Mouse (Mus musculus): ENCODE results near the gene Kctd13. TPM values are rescaled to one million over a fixed set of nuclear protein-coding genes. Genes with fewer than 3 reads are reported as not detected.

Kctd13 gene
- polyA plus RNA-seq, 1 experiment from 2014 or later = 35.6 TPM

- Histone ChIP-seq H3K4me3 (ENCODE audit: low read depth, low read length) (no peak overlapping the region), H3K4me1 (ENCODE audit: control insufficient read depth, insufficient read depth, low read length) (peaks cover 6% of the 10 kb centered on the region; the same call in 1 of the 2 replicates), H3K9me3 (ENCODE audit: control insufficient read depth, low read length) (no peaks in the 10 kb centered on the region), H3K36me3 (ENCODE audit: control insufficient read depth, insufficient read depth, low read length) (0 out of 2 replicates have a peak, but pooled peaks cover 6% of the 10 kb centered on the region), H3K27me3 (ENCODE audit: control insufficient read depth, insufficient read depth, low read length) (no peaks in the 10 kb centered on the region), H3K9ac (ENCODE audit: low read length) (no peak overlapping the region), H3K4me2 (ENCODE audit: low read depth) (no peak overlapping the region), H3K27ac (ENCODE audit: low read depth, low read length) (no peak overlapping the region)
- 91% methylated on average over 2 of the region's 2 CpGs for WGBS
- DNase-seq (ENCODE audit: low spot score) = no peak
- ATAC-seq (ENCODE audit: insufficient read depth, low FRiP score, low TSS enrichment) = no peak
These were observed 52.9 kb downstream of the Kctd13 start for GRCm38 (mm10) chr7:126981601-126982000.

GRCm38 (mm10) chr7:126982054-126982453, 53.4 kb downstream of the Kctd13 start:
- ATAC-seq (ENCODE audit: insufficient read depth, low FRiP score, low TSS enrichment) (no peak), DNase-seq (ENCODE audit: low spot score) (no peak)
- Histone ChIP-seq H3K36me3 (ENCODE audit: control insufficient read depth, insufficient read depth, low read length) (0 out of 2 replicates have a peak, but pooled peaks cover 6% of the 10 kb centered on the region), H3K27ac (ENCODE audit: low read depth, low read length) (no peak overlapping the region), H3K27me3 (ENCODE audit: control insufficient read depth, insufficient read depth, low read length) (no peaks in the 10 kb centered on the region), H3K9me3 (ENCODE audit: control insufficient read depth, low read length) (no peaks in the 10 kb centered on the region), H3K4me3 (ENCODE audit: low read depth, low read length) (no peak overlapping the region), H3K4me2 (ENCODE audit: low read depth) (no peak overlapping the region), H3K9ac (ENCODE audit: low read length) (no peak overlapping the region), H3K4me1 (ENCODE audit: control insufficient read depth, insufficient read depth, low read length) (peaks cover 3% of the 10 kb centered on the region; the same call in 1 of the 2 replicates)
- WGBS = 94% methylated on average over 4 of the region's 4 CpGs

- no peak for ATAC-seq (ENCODE audit: insufficient read depth, low FRiP score, low TSS enrichment)
- Histone ChIP-seq H3K27me3 (ENCODE audit: control insufficient read depth, insufficient read depth, low read length) (no peaks in the 10 kb centered on the region), H3K36me3 (ENCODE audit: control insufficient read depth, insufficient read depth, low read length) (0 out of 2 replicates have a peak, but pooled peaks cover 6% of the 10 kb centered on the region), H3K4me1 (ENCODE audit: control insufficient read depth, insufficient read depth, low read length) (no peaks in the 10 kb centered on the region), H3K9ac (ENCODE audit: low read length) (no peak overlapping the region), H3K4me3 (ENCODE audit: low read depth, low read length) (no peak overlapping the region), H3K9me3 (ENCODE audit: control insufficient read depth, low read length) (no peaks in the 10 kb centered on the region), H3K27ac (ENCODE audit: low read depth, low read length) (no peak overlapping the region), H3K4me2 (ENCODE audit: low read depth) (no peak overlapping the region)
- WGBS = 87% methylated on average over 7 of the region's 7 CpGs
- DNase-seq (ENCODE audit: low spot score) = no peak
These were observed 54.4 kb downstream of the Kctd13 start for GRCm38 (mm10) chr7:126983113-126983512.

GRCm38 (mm10) chr7:126984667-126985444, 56.2 kb downstream of the Kctd13 start:
- no peak overlapping the region for H3K9ac ChIP-seq (ENCODE audit: low read length)
- 0 out of 2 replicates have a peak, but pooled peaks cover under 1% of the 10 kb centered on the region for H3K36me3 ChIP-seq (ENCODE audit: control insufficient read depth, insufficient read depth, low read length)
- ATAC-seq (ENCODE audit: insufficient read depth, low FRiP score, low TSS enrichment) = no peak
- H3K27ac ChIP-seq (ENCODE audit: low read depth, low read length) = no peak overlapping the region
- H3K4me1 ChIP-seq (ENCODE audit: control insufficient read depth, insufficient read depth, low read length) = no peaks in the 10 kb centered on the region
- no peak overlapping the region for H3K4me3 ChIP-seq (ENCODE audit: low read depth, low read length)
- H3K27me3 ChIP-seq (ENCODE audit: control insufficient read depth, insufficient read depth, low read length) = no peaks in the 10 kb centered on the region
- DNase-seq (ENCODE audit: low spot score) = no peak
- 45% methylated on average over 10 of the region's 10 CpGs for WGBS
- H3K4me2 ChIP-seq (ENCODE audit: low read depth) = no peak overlapping the region
- H3K9me3 ChIP-seq (ENCODE audit: control insufficient read depth, low read length) = no peaks in the 10 kb centered on the region

GRCm38 (mm10) chr7:126986319-126986718, 57.6 kb downstream of the Kctd13 start:
- no peak for DNase-seq (ENCODE audit: low spot score)
- Histone ChIP-seq H3K4me1 (ENCODE audit: control insufficient read depth, insufficient read depth, low read length) (no peaks in the 10 kb centered on the region), H3K4me2 (ENCODE audit: low read depth) (no peak overlapping the region), H3K27me3 (ENCODE audit: control insufficient read depth, insufficient read depth, low read length) (no peaks in the 10 kb centered on the region), H3K4me3 (ENCODE audit: low read depth, low read length) (no peak overlapping the region), H3K9me3 (ENCODE audit: control insufficient read depth, low read length) (no peaks in the 10 kb centered on the region), H3K36me3 (ENCODE audit: control insufficient read depth, insufficient read depth, low read length) (no peaks in the 10 kb centered on the region), H3K9ac (ENCODE audit: low read length) (no peak overlapping the region), H3K27ac (ENCODE audit: low read depth, low read length) (no peak overlapping the region)
- 44% methylated on average over 9 of the region's 9 CpGs for WGBS
- ATAC-seq (ENCODE audit: insufficient read depth, low FRiP score, low TSS enrichment) = no peak

GRCm38 (mm10) chr7:126988816-126989215, 60.1 kb downstream of the Kctd13 start:
- H3K27me3 ChIP-seq (ENCODE audit: control insufficient read depth, insufficient read depth, low read length) = no peaks in the 10 kb centered on the region
- no peaks in the 10 kb centered on the region for H3K9me3 ChIP-seq (ENCODE audit: control insufficient read depth, low read length)
- H3K9ac ChIP-seq (ENCODE audit: low read length) = no peak overlapping the region
- 69% methylated on average over 8 of the region's 8 CpGs for WGBS
- H3K4me3 ChIP-seq (ENCODE audit: low read depth, low read length) = no peak overlapping the region
- DNase-seq (ENCODE audit: low spot score) = no peak
- no peaks in the 10 kb centered on the region for H3K36me3 ChIP-seq (ENCODE audit: control insufficient read depth, insufficient read depth, low read length)
- no peak overlapping the region for H3K4me2 ChIP-seq (ENCODE audit: low read depth)
- no peak overlapping the region for H3K27ac ChIP-seq (ENCODE audit: low read depth, low read length)
- H3K4me1 ChIP-seq (ENCODE audit: control insufficient read depth, insufficient read depth, low read length) = no peaks in the 10 kb centered on the region
- ATAC-seq (ENCODE audit: insufficient read depth, low FRiP score, low TSS enrichment) = no peak

Other genes with a start within 250 kb of the Kctd13 start
- 159 and 165 TPM in 2 replicates for gene Bola2, start 233.5 kb upstream of the Kctd13 start, polyA plus RNA-seq (2014; fragmentation: Nextera tagmentation; extraction: Ambion mirVana)
- gene Slx1b, start 233.1 kb upstream of the Kctd13 start, polyA plus RNA-seq (2014; fragmentation: Nextera tagmentation; extraction: Ambion mirVana) = 10.6 and 11.7 TPM in 2 replicates
- gene Coro1a, start 221.1 kb upstream of the Kctd13 start, polyA plus RNA-seq (2014; fragmentation: Nextera tagmentation; extraction: Ambion mirVana) = 50.6 and 52.5 TPM in 2 replicates
- 55.3 and 58.0 TPM in 2 replicates for gene Mapk3, start 169.3 kb upstream of the Kctd13 start, polyA plus RNA-seq (2014; fragmentation: Nextera tagmentation; extraction: Ambion mirVana)
- gene Gdpd3, start 162.5 kb upstream of the Kctd13 start, polyA plus RNA-seq (2014; fragmentation: Nextera tagmentation; extraction: Ambion mirVana) = 1.2 and 1.5 TPM in 2 replicates
- gene Ypel3, start 151.9 kb upstream of the Kctd13 start, polyA plus RNA-seq (2014; fragmentation: Nextera tagmentation; extraction: Ambion mirVana) = 115 and 121 TPM in 2 replicates
- 0.38 and 0.64 TPM in 2 replicates for gene Tbx6, start 147.4 kb upstream of the Kctd13 start, polyA plus RNA-seq (2014; fragmentation: Nextera tagmentation; extraction: Ambion mirVana)
- 318 and 344 TPM in 2 replicates for gene Ppp4c, start 136.4 kb upstream of the Kctd13 start, polyA plus RNA-seq (2014; fragmentation: Nextera tagmentation; extraction: Ambion mirVana)
- gene Fam57b, start 131.2 kb upstream of the Kctd13 start, polyA plus RNA-seq (2014; fragmentation: Nextera tagmentation; extraction: Ambion mirVana) = 14.3 and 14.4 TPM in 2 replicates
- gene 4930451I11Rik, start 97.2 kb upstream of the Kctd13 start, polyA plus RNA-seq (2014; fragmentation: Nextera tagmentation; extraction: Ambion mirVana) = not detected in 2 replicates
- gene Doc2a, start 81.5 kb upstream of the Kctd13 start, polyA plus RNA-seq (2014; fragmentation: Nextera tagmentation; extraction: Ambion mirVana) = 4.4 and 5.6 TPM in 2 replicates
- gene Hirip3, start 66.9 kb upstream of the Kctd13 start, polyA plus RNA-seq (2014; fragmentation: Nextera tagmentation; extraction: Ambion mirVana) = 21.0 and 23.4 TPM in 2 replicates
- gene Ino80e, start 66.5 kb upstream of the Kctd13 start, polyA plus RNA-seq (2014; fragmentation: Nextera tagmentation; extraction: Ambion mirVana) = 91.8 and 96.3 TPM in 2 replicates
- 33.2 and 34.0 TPM in 2 replicates for gene Taok2, start 44.2 kb upstream of the Kctd13 start, polyA plus RNA-seq (2014; fragmentation: Nextera tagmentation; extraction: Ambion mirVana)
- gene Tmem219, start 6.0 kb upstream of the Kctd13 start, polyA plus RNA-seq (2014; fragmentation: Nextera tagmentation; extraction: Ambion mirVana) = 19.7 and 20.0 TPM in 2 replicates
- gene Asphd1, start 20.7 kb downstream of the Kctd13 start, polyA plus RNA-seq (2014; fragmentation: Nextera tagmentation; extraction: Ambion mirVana) = 0.82 and 0.87 TPM in 2 replicates
- gene Sez6l2, start 21.7 kb downstream of the Kctd13 start, polyA plus RNA-seq (2014; fragmentation: Nextera tagmentation; extraction: Ambion mirVana) = 10.0 and 13.5 TPM in 2 replicates
- gene Cdipt, start 47.0 kb downstream of the Kctd13 start, polyA plus RNA-seq (2014; fragmentation: Nextera tagmentation; extraction: Ambion mirVana) = 79.1 and 80.3 TPM in 2 replicates
- gene Cdiptos, start 47.2 kb downstream of the Kctd13 start, polyA plus RNA-seq (2014; fragmentation: Nextera tagmentation; extraction: Ambion mirVana) = 0.47 and 1.1 TPM in 2 replicates
- gene Mvp, start 85.7 kb downstream of the Kctd13 start, polyA plus RNA-seq (2014; fragmentation: Nextera tagmentation; extraction: Ambion mirVana) = 3.0 and 4.2 TPM in 2 replicates
- 1.1 TPM in 1 of 2 replicates, not detected in the other for gene Pagr1b, start 87.6 kb downstream of the Kctd13 start, polyA plus RNA-seq (2014; fragmentation: Nextera tagmentation; extraction: Ambion mirVana)
- 99.6 and 105 TPM in 2 replicates for gene Pagr1a, start 88.5 kb downstream of the Kctd13 start, polyA plus RNA-seq (2014; fragmentation: Nextera tagmentation; extraction: Ambion mirVana)
- gene Gm42742, start 92.2 kb downstream of the Kctd13 start, polyA plus RNA-seq (2014; fragmentation: Nextera tagmentation; extraction: Ambion mirVana) = 14.3 and 19.4 TPM in 2 replicates
- 6.2 and 6.9 TPM in 2 replicates for gene Prrt2, start 92.3 kb downstream of the Kctd13 start, polyA plus RNA-seq (2014; fragmentation: Nextera tagmentation; extraction: Ambion mirVana)
- 90.8 and 94.5 TPM in 2 replicates for gene Maz, start 98.2 kb downstream of the Kctd13 start, polyA plus RNA-seq (2014; fragmentation: Nextera tagmentation; extraction: Ambion mirVana)
- gene Kif22, start 113.6 kb downstream of the Kctd13 start, polyA plus RNA-seq (2014; fragmentation: Nextera tagmentation; extraction: Ambion mirVana) = 156 and 168 TPM in 2 replicates
- gene Zg16, start 158.4 kb downstream of the Kctd13 start, polyA plus RNA-seq (2014; fragmentation: Nextera tagmentation; extraction: Ambion mirVana) = not detected in 2 replicates
- gene AI467606, start 162.5 kb downstream of the Kctd13 start, polyA plus RNA-seq (2014; fragmentation: Nextera tagmentation; extraction: Ambion mirVana) = 1.0 and 1.1 TPM in 2 replicates
- gene Qprt, start 193.3 kb downstream of the Kctd13 start, polyA plus RNA-seq (2014; fragmentation: Nextera tagmentation; extraction: Ambion mirVana) = 1.8 and 2.0 TPM in 2 replicates
- 0.27 TPM in 1 of 2 replicates, not detected in the other for gene Spn, start 208.9 kb downstream of the Kctd13 start, polyA plus RNA-seq (2014; fragmentation: Nextera tagmentation; extraction: Ambion mirVana)